In genomic region chr3:93553765-93554378, GRCm38 (mm10) we compare ENCODE assay signal across 10 mouse cellular contexts. TPM values are rescaled to one million over a fixed set of nuclear protein-coding genes. Genes with fewer than 3 reads are reported as not detected.
A peak's percentile ranks its signal among the peaks of the same experiment; 100 is the strongest.
DNase-seq lines count a peak whose midpoint lies in the region; ATAC-seq and TF ChIP-seq lines count a peak whose summit lies in the region.
"Had no signal": no experiment of that assay in that cellular context is flagged by ENCODE, and none has a peak within 500 bp of the region (broad histone marks: within the 10 kb centered on the region; RNA-seq: fewer than 3 reads in every experiment).

No protein-coding gene starts in this region.

- no peak overlapping the region for H3K9ac ChIP-seq in kidney, embryonic 14.5 days (ENCODE audit: low read depth, low read length)
- H3K9ac ChIP-seq in heart, postnatal 0 days (replicated peaks; ENCODE audit: low read depth, low read length): no peak overlapping the region
- no peak overlapping the region for H3K9ac ChIP-seq in midbrain, embryonic 15.5 days

- 58% methylated on average over 9 of the region's 9 CpGs for WGBS in kidney, embryonic 14.5 days
- 59% methylated on average over 9 of the region's 9 CpGs for WGBS in heart, postnatal 0 days
- WGBS in midbrain, embryonic 15.5 days: 60% methylated on average over 9 of the region's 9 CpGs

- peak overlapping the region; percentile 90; the same call in 1 of the 2 replicates for H3K4me2 ChIP-seq in kidney, embryonic 14.5 days (replicated peaks; ENCODE audit: low read depth, low read length)
- peak overlapping the region; percentile 72 for H3K4me2 ChIP-seq in heart, postnatal 0 days (ENCODE audit: low read depth, low read length)
- peak overlapping the region; percentile 99 for H3K4me2 ChIP-seq in midbrain, embryonic 15.5 days

- no peak for TF ChIP-seq CTCF in heart, postnatal 0 days (IDR thresholded peaks at IDR 0.05; ENCODE audit: low read depth)

- DNase-seq in kidney, adult 11 months: no peak
- peak; percentile 50 for DNase-seq in brain, adult 2 months (ENCODE audit: low read depth, low spot score)
- DNase-seq in heart, postnatal 0 days (ENCODE audit: low spot score): no peak
- DNase-seq in cerebellum, adult 9-10 months: no peak
- DNase-seq in thymus, postnatal 36 days: no peak
- DNase-seq: cerebellum, adult 2 months; left cerebral cortex, postnatal 4 days had no signal

- no peaks in the 10 kb centered on the region for H3K27me3 ChIP-seq in kidney, embryonic 14.5 days (ENCODE audit: control insufficient read depth, insufficient read depth, low read length)
- H3K27me3 ChIP-seq in heart, postnatal 0 days (ENCODE audit: control insufficient read depth, insufficient read depth, low read length): no peaks in the 10 kb centered on the region
- 0 out of 2 replicates have a peak, but pooled peaks cover 2% of the 10 kb centered on the region for H3K27me3 ChIP-seq in midbrain, embryonic 15.5 days (replicated peaks)

- H3K27ac ChIP-seq in kidney, embryonic 14.5 days (ENCODE audit: low read depth, low read length): peak overlapping the region; percentile 72; the same call in 1 of the 2 replicates
- H3K27ac ChIP-seq in heart, postnatal 0 days (ENCODE audit: low read depth): peak overlapping the region; percentile 61
- H3K27ac ChIP-seq in midbrain, embryonic 15.5 days: no peak overlapping the region

- H3K4me1 ChIP-seq in kidney, embryonic 14.5 days (ENCODE audit: control insufficient read depth, insufficient read depth, low read length): peaks cover 12% of the 10 kb centered on the region
- H3K4me1 ChIP-seq in heart, postnatal 0 days (ENCODE audit: control insufficient read depth, insufficient read depth): peaks cover 7% of the 10 kb centered on the region; the same call in 1 of the 2 replicates
- H3K4me1 ChIP-seq in midbrain, embryonic 15.5 days: peaks cover 12% of the 10 kb centered on the region

- H3K36me3 ChIP-seq in kidney, embryonic 14.5 days (ENCODE audit: control insufficient read depth, insufficient read depth, low read length): no peaks in the 10 kb centered on the region
- H3K36me3 ChIP-seq in heart, postnatal 0 days (replicated peaks; ENCODE audit: control insufficient read depth, insufficient read depth, low read length): no peaks in the 10 kb centered on the region
- no peaks in the 10 kb centered on the region for H3K36me3 ChIP-seq in midbrain, embryonic 15.5 days (replicated peaks)

- no peak for TF ChIP-seq EP300 in heart, postnatal 0 days (IDR thresholded peaks at IDR 0.05; ENCODE audit: low read depth)

- ATAC-seq in kidney, embryonic 14.5 days (ENCODE audit: low FRiP score, low TSS enrichment): no peak
- ATAC-seq in heart, postnatal 0 days (ENCODE audit: insufficient read depth, low read depth): no peak
- no peak for ATAC-seq in midbrain, embryonic 15.5 days (replicated peaks)
- ATAC-seq in megakaryocyte, adult 5-6 weeks (ENCODE audit: poor library complexity, severe bottlenecking): no peak

- H3K9me3 ChIP-seq in kidney, embryonic 14.5 days (ENCODE audit: control insufficient read depth, low read length): no peaks in the 10 kb centered on the region
- H3K9me3 ChIP-seq in heart, postnatal 0 days (replicated peaks; ENCODE audit: control insufficient read depth, low read length): no peaks in the 10 kb centered on the region
- no peaks in the 10 kb centered on the region for H3K9me3 ChIP-seq in midbrain, embryonic 15.5 days

- no peak overlapping the region; the same call in 1 of the 2 replicates for H3K4me3 ChIP-seq in kidney, embryonic 14.5 days (ENCODE audit: low read length)
- no peak overlapping the region for H3K4me3 ChIP-seq in heart, postnatal 0 days (ENCODE audit: low read depth, low read length)
- H3K4me3 ChIP-seq in midbrain, embryonic 15.5 days: no peak overlapping the region

RNA-seq across cellular contexts. Expression of gene S100a10, which starts 1.0 kb away (rescaled TPM):
- 407 and 546 TPM in 2 replicates for polyA plus RNA-seq in kidney, embryonic 14.5 days (2014; fragmentation: Nextera tagmentation; extraction: Ambion mirVana)
- total RNA-seq in heart, postnatal 0 days (2014; rRNA removed; ENCODE audit: low replicate concordance): 199 and 247 TPM in 2 replicates
- polyA plus RNA-seq in heart, postnatal 0 days (2015; fragmentation: Nextera tagmentation; extraction: Ambion mirVana): 174 and 192 TPM in 2 replicates
- polyA plus RNA-seq in midbrain, embryonic 15.5 days (2015; fragmentation: Nextera tagmentation; extraction: Ambion mirVana): 90.5 and 102 TPM in 2 replicates
- 967 and 993 TPM in 2 replicates for total RNA-seq in megakaryocyte, adult 5-6 weeks (2015)
- 1,318 and 1,661 TPM in 2 replicates for total RNA-seq in megakaryocyte, adult 5-6 weeks (2017)

RNA-seq across cellular contexts. Expression of gene S100a11, which starts 33.6 kb away (rescaled TPM):
- polyA plus RNA-seq in kidney, embryonic 14.5 days (2014; fragmentation: Nextera tagmentation; extraction: Ambion mirVana): 1,151 and 1,469 TPM in 2 replicates
- total RNA-seq in heart, postnatal 0 days (2014; rRNA removed; ENCODE audit: low replicate concordance): 47.5 and 77.1 TPM in 2 replicates
- polyA plus RNA-seq in heart, postnatal 0 days (2015; fragmentation: Nextera tagmentation; extraction: Ambion mirVana): 686 TPM in 2 replicates
- 158 and 167 TPM in 2 replicates for polyA plus RNA-seq in midbrain, embryonic 15.5 days (2015; fragmentation: Nextera tagmentation; extraction: Ambion mirVana)
- 3,100 and 3,549 TPM in 2 replicates for total RNA-seq in megakaryocyte, adult 5-6 weeks (2015)
- 217 and 333 TPM in 2 replicates for total RNA-seq in megakaryocyte, adult 5-6 weeks (2017)
